Mouse (Mus musculus) heart, embryonic 11.5 days (tissue): ENCODE data around the gene Pou2f3. TPM values are rescaled to one million over a fixed set of nuclear protein-coding genes. Genes with fewer than 3 reads are reported as not detected.

ENCODE experiments used
- ATAC-seq: fragments of 200-750 bp; cut with Nextera tagmentation; replicated peaks from 2 replicates; pipeline ENCODE4 v1.8.0; 2017; ENCODE audit warnings: moderate library complexity; ENCODE audit not compliant: insufficient number of reproducible peaks, low FRiP score, low TSS enrichment
- H3K27ac ChIP-seq: fragments of 300-500 bp; sonication (generic); 2 replicates; pipeline ENCODE4 v1.5.1; 2014; ENCODE audit warnings: mild to moderate bottlenecking, low read depth, low read length
- H3K27me3 ChIP-seq: fragments of 300-500 bp; sonication (generic); 2 replicates; pipeline ENCODE4 v1.6.1; 2014; ENCODE audit warnings: mild to moderate bottlenecking, low read length, mixed read lengths; ENCODE audit not compliant: control insufficient read depth, insufficient read depth
- H3K36me3 ChIP-seq: fragments of 300-500 bp; sonication (generic); 2 replicates; pipeline ENCODE4 v1.6.1; 2014; ENCODE audit warnings: mild to moderate bottlenecking, low read length, moderate library complexity, mixed read lengths; ENCODE audit not compliant: control insufficient read depth, insufficient read depth
- H3K4me1 ChIP-seq: fragments of 300-500 bp; sonication (generic); 2 replicates; pipeline ENCODE4 v1.6.1; 2014; ENCODE audit warnings: low read length; ENCODE audit not compliant: control insufficient read depth, insufficient read depth
- H3K4me2 ChIP-seq: fragments of 300-500 bp; sonication (generic); 2 replicates; pipeline ENCODE4 v1.6.1; 2014; ENCODE audit warnings: mild to moderate bottlenecking, moderate library complexity
- H3K4me3 ChIP-seq: fragments of 300-500 bp; sonication (generic); 2 replicates; pipeline ENCODE4 v1.5.1; 2014; ENCODE audit warnings: low read depth, low read length
- H3K9ac ChIP-seq: fragments of 300-500 bp; sonication (generic); 2 replicates; pipeline ENCODE4 v1.6.1; 2014; ENCODE audit warnings: mild to moderate bottlenecking, low read depth, low read length, moderate library complexity
- H3K9me3 ChIP-seq: fragments of 300-500 bp; sonication (generic); replicated peaks from 2 replicates; pipeline ENCODE4 v1.6.1; 2016; ENCODE audit warnings: low read length; ENCODE audit not compliant: control insufficient read depth
- WGBS: fragments of 180-500 bp; shearing (Covaris S2); extraction: QIAGEN DNeasy Blood & Tissue Kit; methylation state at CpG from one replicate; pipeline ENCODE4 v1.1.7; 2014; ENCODE audit not compliant: insufficient replicate concordance; 5-methylcytosine and 5-hydroxymethylcytosine counted together
- polyA plus RNA-seq: library from polyadenylated mRNA; unstranded; fragments of >200 nt; fragmentation: Nextera tagmentation; extraction: Ambion mirVana; gene quantifications from 2 replicates; pipeline ENCODE4 v1.2.1, GENCODE M21; 2014

The Pou2f3 gene
- polyA plus RNA-seq, 1 experiment from 2014 or later, result not detected

- ATAC-seq, result no peak
Observed at GRCm38 (mm10) chr9:43083441-43084055, 126.6 kb downstream of the Pou2f3 start.

DNA sequence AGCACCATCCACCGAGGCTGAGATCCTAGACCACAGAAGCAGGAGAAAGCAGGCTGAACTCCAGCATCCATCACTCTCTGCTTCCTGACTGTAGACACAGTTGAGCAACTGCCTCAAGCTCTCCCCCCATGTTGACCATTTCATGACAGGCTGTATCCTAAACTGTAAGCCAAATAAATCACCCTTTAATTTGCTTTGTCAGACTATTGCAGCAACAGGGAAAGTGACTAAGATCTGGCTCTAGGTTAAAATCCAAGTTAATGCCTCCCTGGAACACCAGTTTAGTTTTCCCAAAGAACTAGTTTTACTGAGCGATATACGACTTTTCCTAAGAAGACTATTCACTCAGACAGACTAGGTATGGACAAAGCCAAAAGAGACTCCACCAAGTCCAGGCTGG is 131.5 kb downstream of the Pou2f3 start:
- 87% methylated on average over 3 of the region's 3 CpGs for WGBS

More at GRCm38 (mm10) chr9:43083441-43084055, 126.6 kb downstream of the Pou2f3 start:
- Histone ChIP-seq H3K9me3 (no peaks in the 10 kb centered on the region), H3K27me3 (no peaks in the 10 kb centered on the region), H3K27ac (no peak overlapping the region), H3K36me3 (no peaks in the 10 kb centered on the region), H3K9ac (no peak overlapping the region), H3K4me3 (no peak overlapping the region), H3K4me2 (no peak overlapping the region), H3K4me1 (peaks cover 36% of the 10 kb centered on the region)
- WGBS, result 61% methylated on average over 7 of the region's 7 CpGs

DNA sequence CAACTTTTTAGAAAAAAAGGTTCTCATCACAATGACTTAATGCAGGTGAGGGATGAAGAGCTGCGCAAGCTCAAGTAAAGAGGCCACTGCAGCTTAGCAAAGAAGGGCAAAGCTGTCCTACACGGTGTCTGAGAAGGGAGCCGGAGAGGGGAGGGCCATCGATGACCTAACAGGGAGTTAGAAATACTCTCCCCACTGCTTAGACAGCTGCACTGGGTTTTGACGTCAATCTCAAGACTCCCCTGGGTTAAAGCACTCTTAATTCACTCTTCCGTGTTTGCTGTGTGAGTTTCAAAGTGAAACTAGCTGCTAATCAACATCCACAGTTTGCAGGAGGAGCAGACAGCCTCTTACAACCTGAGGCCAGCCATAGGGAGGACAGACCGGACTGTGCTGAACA is 134.0 kb downstream of the Pou2f3 start:
- Histone ChIP-seq H3K27ac (no peak overlapping the region), H3K4me1 (peaks cover 14% of the 10 kb centered on the region)
- 74% methylated on average over 7 of the region's 7 CpGs for WGBS

More for the DNA sequence above, 131.5 kb downstream of the Pou2f3 start:
- Histone ChIP-seq H3K4me3 (no peak overlapping the region), H3K9me3 (no peaks in the 10 kb centered on the region), H3K4me1 (peaks cover 19% of the 10 kb centered on the region), H3K9ac (no peak overlapping the region), H3K27ac (no peak overlapping the region), H3K4me2 (no peak overlapping the region), H3K36me3 (no peaks in the 10 kb centered on the region), H3K27me3 (no peaks in the 10 kb centered on the region)
- ATAC-seq, result no peak

DNA sequence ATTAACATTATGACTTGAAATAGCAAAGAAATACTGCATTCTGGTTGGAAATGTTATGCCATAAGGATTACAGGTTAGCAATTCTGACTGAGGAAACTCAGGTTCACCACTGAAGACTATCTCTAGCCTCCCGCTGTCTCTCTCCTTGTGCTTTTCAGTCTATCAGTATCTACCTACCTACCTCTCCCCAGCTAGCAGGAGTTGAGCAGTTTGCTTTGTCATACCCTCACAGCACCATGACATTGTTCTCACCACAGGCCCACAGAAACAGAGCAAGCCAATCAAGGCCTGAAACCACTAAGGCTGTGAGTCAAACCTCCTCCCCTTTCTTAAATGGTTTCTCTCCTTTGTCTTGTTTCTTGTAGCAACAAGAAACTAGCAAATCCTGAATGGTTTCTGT is 135.6 kb downstream of the Pou2f3 start:
- H3K4me3 ChIP-seq, result no peak overlapping the region
- H3K27me3 ChIP-seq, result no peaks in the 10 kb centered on the region
- H3K9ac ChIP-seq, result no peak overlapping the region
- H3K4me1 ChIP-seq, result peaks cover 8% of the 10 kb centered on the region
- 84% methylated on average over 1 of the region's 1 CpGs for WGBS
- H3K36me3 ChIP-seq, result no peaks in the 10 kb centered on the region
- H3K4me2 ChIP-seq, result no peak overlapping the region
- ATAC-seq, result no peak
- no peak overlapping the region for H3K27ac ChIP-seq
- no peaks in the 10 kb centered on the region for H3K9me3 ChIP-seq

More for the DNA sequence above, 134.0 kb downstream of the Pou2f3 start:
- H3K9me3 ChIP-seq, result no peaks in the 10 kb centered on the region
- no peak overlapping the region for H3K9ac ChIP-seq
- H3K36me3 ChIP-seq, result no peaks in the 10 kb centered on the region
- no peak overlapping the region for H3K4me2 ChIP-seq
- no peak for ATAC-seq
- no peaks in the 10 kb centered on the region for H3K27me3 ChIP-seq
- H3K4me3 ChIP-seq, result no peak overlapping the region

Other genes with a start within 250 kb of the Pou2f3 start
- 9.6 and 16.8 TPM in 2 replicates for gene Arhgef12, start 103.1 kb downstream of the Pou2f3 start, polyA plus RNA-seq
- 14.1 and 20.0 TPM in 2 replicates for gene Tmem136, start 93.8 kb downstream of the Pou2f3 start, polyA plus RNA-seq
- 37.8 and 41.1 TPM in 2 replicates for gene Oaf, start 29.5 kb upstream of the Pou2f3 start, polyA plus RNA-seq
- gene Trim29, start 100.5 kb upstream of the Pou2f3 start, polyA plus RNA-seq, result 0.13 and 0.31 TPM in 2 replicates